Mouse (Mus musculus): ENCODE measurements around the gene Oprm1. TPM values are rescaled to one million over a fixed set of nuclear protein-coding genes. Genes with fewer than 3 reads are reported as not detected.

Gene Oprm1
- total RNA-seq (2012; rRNA removed), result not detected in 2 replicates

DNA sequence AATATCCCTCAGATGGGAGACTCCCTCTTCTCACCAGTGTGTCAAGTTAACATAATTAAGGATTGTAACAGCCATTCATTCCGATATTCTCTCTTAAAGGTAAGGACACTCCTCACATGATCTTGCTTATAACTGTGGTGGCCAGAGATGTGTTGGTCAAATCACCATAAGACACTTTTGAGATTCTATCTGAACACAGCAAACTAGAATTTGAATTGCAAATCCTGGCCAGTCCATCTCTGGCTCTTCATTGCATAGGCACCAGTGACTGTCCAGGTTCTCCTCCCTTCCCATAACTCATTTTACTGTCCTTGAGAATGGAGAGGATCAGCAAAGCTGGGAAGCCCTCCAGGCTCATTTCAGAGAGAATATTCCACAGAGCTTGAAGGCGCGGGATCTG is at the start of gene Oprm1:
Gene Oprm1, plus strand, starts transcription at position 301 of the 400 bp plus-strand sequence.
- Histone ChIP-seq H3K4me3 (ENCODE audit: insufficient read depth in 1 of 2, low read depth in 1 of 2, low read length in 2 of 2, poor library complexity in 1 of 2, severe bottlenecking in 1 of 2) (no peak within 1 kb of the TSS), H3K27ac (ENCODE audit: insufficient read depth, low read depth, low read length, poor library complexity, severe bottlenecking) (no peak within 1 kb of the TSS), H3K9me3 (ENCODE audit: control insufficient read depth, insufficient read depth, low read depth, low read length) (no peaks in the 10 kb centered on the region), H3K4me1 (ENCODE audit: control insufficient read depth in 2 of 2, insufficient read depth in 2 of 2, low read length in 2 of 2, poor library complexity in 1 of 2) (no peaks in the 10 kb centered on the region), H3K9ac (ENCODE audit: insufficient read depth, low read depth, low read length, poor library complexity, severe bottlenecking) (no peak within 1 kb of the TSS), H3K36me3 (ENCODE audit: control insufficient read depth, insufficient read depth, low read length, poor library complexity, severe bottlenecking) (no peaks in the 10 kb centered on the region)
- TF ChIP-seq ZNF384 (IDR thresholded peaks at IDR 0.05; ENCODE audit: low read depth, low read length) (no peak), MAFK (IDR thresholded peaks at IDR 0.05; ENCODE audit: insufficient read depth, low read depth, low read length) (no peak), HCFC1 (IDR thresholded peaks at IDR 0.05; ENCODE audit: borderline replicate concordance, insufficient read depth, low read length) (no peak), CHD2 (IDR thresholded peaks at IDR 0.05; ENCODE audit: low read depth, low read length) (no peak), ZC3H11A (IDR thresholded peaks at IDR 0.05; ENCODE audit: borderline replicate concordance, low read depth, low read length) (no peak)
- no peak for DNase-seq (ENCODE audit: low read depth, low spot score)
- in situ Hi-C loops (cut with MboI; ENCODE audit: low sequenced_read_pairs in 2 of 2, unreplicated experiment in 2 of 2), result no loop called here

DNA sequence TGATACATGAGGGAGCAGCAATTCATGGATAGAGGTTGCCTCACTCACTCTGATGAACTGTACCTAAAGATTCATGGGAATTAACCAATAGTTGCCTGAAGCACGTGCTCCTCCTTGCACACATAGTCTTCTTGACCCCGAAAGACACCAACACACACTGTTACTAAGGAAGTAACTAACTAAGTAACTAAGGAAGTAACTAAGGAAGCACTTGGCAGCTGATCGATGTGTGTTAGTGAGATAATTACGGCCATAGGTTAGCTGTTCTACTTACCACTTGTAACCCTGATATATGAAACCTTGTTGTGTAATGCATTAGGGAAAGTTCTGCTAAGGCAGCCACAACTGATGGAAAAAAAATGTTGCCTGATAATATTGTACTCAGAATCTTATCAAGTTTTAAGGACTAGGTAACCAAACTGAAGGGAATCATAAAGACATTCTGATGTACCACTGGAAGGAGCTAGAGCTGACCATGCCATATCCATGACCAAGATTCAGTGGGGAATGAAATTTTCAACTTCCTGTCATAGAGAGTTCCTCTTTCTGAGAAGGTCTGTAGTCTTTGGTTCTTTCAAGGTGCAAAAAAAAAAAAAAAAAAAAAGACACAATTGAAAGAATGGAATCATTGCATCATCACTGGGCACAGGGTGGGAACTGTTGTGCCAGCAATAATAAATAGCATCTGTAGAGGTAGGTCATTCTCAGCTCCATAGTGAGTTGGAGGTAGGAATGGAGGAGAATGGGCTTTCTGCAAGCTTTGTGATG is 40.9 kb upstream of the Oprm1 start:
- TF ChIP-seq HCFC1 (IDR thresholded peaks at IDR 0.05; ENCODE audit: borderline replicate concordance, insufficient read depth, low read length) (no peak), MAFK (IDR thresholded peaks at IDR 0.05; ENCODE audit: insufficient read depth, low read depth, low read length) (no peak), ZNF384 (IDR thresholded peaks at IDR 0.05; ENCODE audit: low read depth, low read length) (no peak), ZC3H11A (IDR thresholded peaks at IDR 0.05; ENCODE audit: borderline replicate concordance, low read depth, low read length) (no peak), CHD2 (IDR thresholded peaks at IDR 0.05; ENCODE audit: low read depth, low read length) (no peak)
- DNase-seq (ENCODE audit: low read depth, low spot score), result no peak
- in situ Hi-C loops (cut with MboI; ENCODE audit: low sequenced_read_pairs in 2 of 2, unreplicated experiment in 2 of 2), result loop anchor here in 1 of 2 experiments (25.0 kb wide), 1 partner anchor 680 kb away; no protein-coding TSS in a partner anchor

DNA sequence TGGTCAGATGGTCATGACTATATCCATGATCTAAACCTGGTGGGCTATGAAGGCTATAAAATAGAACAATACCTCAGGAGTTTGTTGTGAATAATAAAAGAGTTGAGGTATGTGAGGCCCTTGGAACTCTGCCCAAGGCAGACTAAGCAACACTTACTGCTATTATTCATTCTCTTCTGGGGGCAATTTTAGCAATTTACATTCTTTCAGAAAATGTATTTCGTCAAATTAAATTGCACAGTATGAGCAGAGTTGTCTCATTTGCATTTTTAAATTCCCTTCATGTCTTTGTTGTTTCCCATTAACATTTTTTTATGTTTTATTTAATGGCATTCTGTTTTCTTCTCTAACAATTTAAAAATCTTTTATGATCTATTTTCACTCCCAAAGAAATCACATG is 34.5 kb upstream of the Oprm1 start:
- H3K9me3 ChIP-seq (ENCODE audit: control insufficient read depth, insufficient read depth, low read depth, low read length), result no peaks in the 10 kb centered on the region
- no peak overlapping the region for H3K4me3 ChIP-seq (ENCODE audit: insufficient read depth in 1 of 2, low read depth in 1 of 2, low read length in 2 of 2, poor library complexity in 1 of 2, severe bottlenecking in 1 of 2)
- in situ Hi-C loops (cut with MboI; ENCODE audit: low sequenced_read_pairs in 2 of 2, unreplicated experiment in 2 of 2), result loop anchor here in 1 of 2 experiments (25.0 kb wide), 1 partner anchor 686 kb away; no protein-coding TSS in a partner anchor
- no peaks in the 10 kb centered on the region for H3K4me1 ChIP-seq (ENCODE audit: control insufficient read depth in 2 of 2, insufficient read depth in 2 of 2, low read length in 2 of 2, poor library complexity in 1 of 2)
- no peak overlapping the region for H3K9ac ChIP-seq (ENCODE audit: insufficient read depth, low read depth, low read length, poor library complexity, severe bottlenecking)
- TF ChIP-seq ZNF384 (IDR thresholded peaks at IDR 0.05; ENCODE audit: low read depth, low read length) (no peak), ZC3H11A (IDR thresholded peaks at IDR 0.05; ENCODE audit: borderline replicate concordance, low read depth, low read length) (no peak), CHD2 (IDR thresholded peaks at IDR 0.05; ENCODE audit: low read depth, low read length) (no peak), HCFC1 (IDR thresholded peaks at IDR 0.05; ENCODE audit: borderline replicate concordance, insufficient read depth, low read length) (no peak), MAFK (IDR thresholded peaks at IDR 0.05; ENCODE audit: insufficient read depth, low read depth, low read length) (no peak)
- no peak overlapping the region for H3K27ac ChIP-seq (ENCODE audit: insufficient read depth, low read depth, low read length, poor library complexity, severe bottlenecking)
- DNase-seq (ENCODE audit: low read depth, low spot score), result no peak
- no peaks in the 10 kb centered on the region for H3K36me3 ChIP-seq (ENCODE audit: control insufficient read depth, insufficient read depth, low read length, poor library complexity, severe bottlenecking)

More for the DNA sequence above, 40.9 kb upstream of the Oprm1 start:
- Histone ChIP-seq H3K4me3 (ENCODE audit: insufficient read depth in 1 of 2, low read depth in 1 of 2, low read length in 2 of 2, poor library complexity in 1 of 2, severe bottlenecking in 1 of 2) (no peak overlapping the region), H3K27ac (ENCODE audit: insufficient read depth, low read depth, low read length, poor library complexity, severe bottlenecking) (no peak overlapping the region), H3K36me3 (ENCODE audit: control insufficient read depth, insufficient read depth, low read length, poor library complexity, severe bottlenecking) (no peaks in the 10 kb centered on the region), H3K9ac (ENCODE audit: insufficient read depth, low read depth, low read length, poor library complexity, severe bottlenecking) (no peak overlapping the region), H3K4me1 (ENCODE audit: control insufficient read depth in 2 of 2, insufficient read depth in 2 of 2, low read length in 2 of 2, poor library complexity in 1 of 2) (no peaks in the 10 kb centered on the region), H3K9me3 (ENCODE audit: control insufficient read depth, insufficient read depth, low read depth, low read length) (no peaks in the 10 kb centered on the region)

DNA sequence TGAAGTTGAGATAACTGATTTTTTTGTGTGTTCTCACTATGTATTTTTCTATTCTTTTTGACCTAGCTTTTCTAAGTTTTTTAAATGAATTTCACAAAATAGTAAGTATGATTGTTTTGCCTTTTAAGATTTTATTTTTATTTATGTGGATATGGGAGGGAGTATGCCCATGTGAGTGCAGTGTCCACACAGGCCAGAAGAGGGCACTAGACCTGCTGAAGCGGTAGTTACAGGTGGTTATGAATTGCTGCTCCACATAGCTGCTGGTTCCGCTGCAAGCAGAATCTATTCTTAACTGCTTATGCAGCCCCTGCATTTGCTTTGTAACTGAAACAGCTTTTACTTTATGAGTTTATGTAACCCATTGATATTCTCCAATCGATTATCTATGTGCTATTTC is 29.8 kb upstream of the Oprm1 start:
- Histone ChIP-seq H3K36me3 (ENCODE audit: control insufficient read depth, insufficient read depth, low read length, poor library complexity, severe bottlenecking) (no peaks in the 10 kb centered on the region), H3K9ac (ENCODE audit: insufficient read depth, low read depth, low read length, poor library complexity, severe bottlenecking) (no peak overlapping the region), H3K27ac (ENCODE audit: insufficient read depth, low read depth, low read length, poor library complexity, severe bottlenecking) (no peak overlapping the region), H3K4me1 (ENCODE audit: control insufficient read depth in 2 of 2, insufficient read depth in 2 of 2, low read length in 2 of 2, poor library complexity in 1 of 2) (no peaks in the 10 kb centered on the region), H3K9me3 (ENCODE audit: control insufficient read depth, insufficient read depth, low read depth, low read length) (no peaks in the 10 kb centered on the region), H3K4me3 (ENCODE audit: insufficient read depth in 1 of 2, low read depth in 1 of 2, low read length in 2 of 2, poor library complexity in 1 of 2, severe bottlenecking in 1 of 2) (no peak overlapping the region)
- TF ChIP-seq MAFK (IDR thresholded peaks at IDR 0.05; ENCODE audit: insufficient read depth, low read depth, low read length) (no peak), ZC3H11A (IDR thresholded peaks at IDR 0.05; ENCODE audit: borderline replicate concordance, low read depth, low read length) (0 out of 2 replicates have a peak, but pooled peaks have one; percentile 15)
- in situ Hi-C loops (cut with MboI; ENCODE audit: low sequenced_read_pairs in 2 of 2, unreplicated experiment in 2 of 2), result no loop called here
- peak; percentile 24 for DNase-seq (ENCODE audit: low read depth, low spot score)

All from ES-E14 (cell line).